Mouse (Mus musculus): ENCODE data around the gene Olfr1206. TPM values are rescaled to one million over a fixed set of nuclear protein-coding genes. Genes with fewer than 3 reads are reported as not detected.

Gene Olfr1206
- not detected in 2 replicates for polyA plus RNA-seq (2015; fragmentation: Nextera tagmentation; extraction: Ambion mirVana)

DNA sequence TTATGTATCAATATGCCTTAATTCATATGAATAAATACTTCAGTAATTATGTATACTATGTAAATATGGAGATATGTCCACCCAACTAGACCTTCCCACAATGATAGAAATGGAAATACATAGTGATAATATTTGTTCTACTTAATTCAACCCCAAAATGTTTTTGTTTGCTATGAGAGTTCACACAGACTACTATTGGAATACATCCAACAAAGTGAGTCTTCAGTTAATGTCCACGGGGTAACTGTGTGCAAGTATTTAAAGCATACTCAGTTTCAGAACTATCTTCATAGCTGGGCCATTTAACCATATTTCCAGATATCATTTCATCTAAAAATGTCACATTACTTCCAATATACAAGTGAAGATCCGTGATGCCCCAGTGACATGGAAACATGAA lies at the start of gene Olfr1206:
Olfr1206 (plus strand) TSS at position 301 of the 400 bp plus-strand sequence.
- H3K4me2 ChIP-seq = no peak within 1 kb of the TSS
- no peaks in the 10 kb centered on the region for H3K4me1 ChIP-seq
- no peaks in the 10 kb centered on the region for H3K27me3 ChIP-seq
- no peaks in the 10 kb centered on the region for H3K36me3 ChIP-seq (ENCODE audit: poor library complexity, severe bottlenecking)
- no peak within 1 kb of the TSS for H3K9ac ChIP-seq
- H3K4me3 ChIP-seq = no peak within 1 kb of the TSS
- no peaks in the 10 kb centered on the region for H3K9me3 ChIP-seq (replicated peaks)
- 92% methylated on average over 2 of the region's 2 CpGs for WGBS
- no peak for ATAC-seq
- H3K27ac ChIP-seq = no peak within 1 kb of the TSS

DNA sequence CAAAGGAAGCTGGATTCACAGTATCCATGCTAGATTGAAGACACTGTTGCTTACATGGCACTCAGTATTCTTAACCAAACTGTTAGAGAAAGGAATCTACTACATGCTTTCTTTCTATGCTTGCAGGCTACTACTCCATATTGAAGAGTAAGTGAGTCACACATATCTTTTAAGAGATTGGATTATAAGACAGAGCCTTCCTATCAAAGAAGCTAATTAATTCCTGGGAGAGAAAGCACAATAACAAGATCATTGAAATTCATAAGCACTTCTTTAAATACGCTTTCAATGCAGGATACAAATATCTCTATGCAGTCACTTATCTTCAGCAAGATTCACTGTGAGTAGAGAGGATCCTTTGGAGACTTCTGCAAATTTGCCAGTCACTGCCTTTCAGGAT lies 48.8 kb upstream of the Olfr1206 start, which contains the start of gene Olfr1202:
Olfr1202 (plus strand) TSS at position 301 of the 400 bp plus-strand sequence.
- WGBS = 77% methylated on average over 1 of the region's 1 CpGs
- H3K4me2 ChIP-seq = no peak within 1 kb of the TSS
- no peak within 1 kb of the TSS for H3K9ac ChIP-seq
- no peaks in the 10 kb centered on the region for H3K4me1 ChIP-seq
- no peaks in the 10 kb centered on the region for H3K9me3 ChIP-seq (replicated peaks)
- H3K4me3 ChIP-seq = no peak within 1 kb of the TSS
- H3K27ac ChIP-seq = no peak within 1 kb of the TSS
- ATAC-seq = no peak
- H3K27me3 ChIP-seq = no peaks in the 10 kb centered on the region
- no peaks in the 10 kb centered on the region for H3K36me3 ChIP-seq (ENCODE audit: poor library complexity, severe bottlenecking)

DNA sequence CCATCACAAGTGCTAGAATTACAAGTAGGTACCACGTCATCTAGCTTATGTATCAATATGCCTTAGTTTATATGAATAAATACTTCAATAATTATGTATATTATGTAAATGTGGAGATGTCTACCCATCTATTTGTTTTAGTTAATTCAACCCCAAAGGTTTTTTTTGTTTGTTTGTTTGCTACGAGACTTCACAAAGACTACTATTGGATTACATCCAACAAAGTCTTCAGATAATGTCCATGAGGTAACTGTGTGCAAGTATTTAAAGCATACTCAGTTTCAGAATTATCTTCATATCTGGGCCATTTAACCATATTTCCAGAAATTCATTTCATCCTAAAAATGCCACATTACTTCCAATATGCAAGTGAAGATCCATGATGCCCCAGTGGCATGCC lies 33.6 kb upstream of the Olfr1206 start, which contains the start of gene Olfr1205:
Olfr1205 (plus strand) TSS at position 301 of the 400 bp plus-strand sequence.
- ATAC-seq = no peak
- no peaks in the 10 kb centered on the region for H3K4me1 ChIP-seq
- 90% methylated on average over 2 of the region's 2 CpGs for WGBS

DNA sequence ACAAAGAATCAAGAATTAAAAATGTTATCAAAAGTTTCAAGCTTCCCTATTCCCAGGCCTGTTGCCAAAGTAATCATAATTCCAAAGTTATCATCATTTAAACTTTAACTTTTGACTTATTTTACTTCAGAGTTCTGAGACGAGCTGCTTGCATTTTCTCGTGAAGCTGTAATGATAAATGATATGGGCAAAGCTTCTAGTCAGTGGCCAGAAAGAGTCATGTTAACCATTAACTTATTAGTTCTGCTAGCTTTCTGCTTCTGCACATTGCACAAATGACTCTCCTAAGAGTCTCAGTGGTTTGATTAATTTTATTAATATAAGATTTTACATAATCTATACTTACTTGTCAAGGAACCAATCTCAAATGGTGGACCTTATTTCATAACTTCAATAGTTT lies 24.6 kb upstream of the Olfr1206 start:
- Histone ChIP-seq H3K27me3 (no peaks in the 10 kb centered on the region), H3K4me2 (no peak overlapping the region), H3K36me3 (ENCODE audit: poor library complexity, severe bottlenecking) (no peaks in the 10 kb centered on the region), H3K27ac (no peak overlapping the region), H3K4me1 (no peaks in the 10 kb centered on the region), H3K9ac (no peak overlapping the region), H3K9me3 (replicated peaks) (no peaks in the 10 kb centered on the region), H3K4me3 (no peak overlapping the region)
- whole genome bisulfite sequencing = 96% methylated on average over 2 of the region's 2 CpGs
- ATAC-seq = no peak

More for the DNA sequence above, 33.6 kb upstream of the Olfr1206 start, which contains the start of gene Olfr1205:
- Histone ChIP-seq H3K9me3 (replicated peaks) (no peaks in the 10 kb centered on the region), H3K36me3 (ENCODE audit: poor library complexity, severe bottlenecking) (no peaks in the 10 kb centered on the region), H3K4me3 (no peak within 1 kb of the TSS), H3K27me3 (no peaks in the 10 kb centered on the region), H3K4me2 (no peak within 1 kb of the TSS), H3K27ac (no peak within 1 kb of the TSS), H3K9ac (no peak within 1 kb of the TSS)

DNA sequence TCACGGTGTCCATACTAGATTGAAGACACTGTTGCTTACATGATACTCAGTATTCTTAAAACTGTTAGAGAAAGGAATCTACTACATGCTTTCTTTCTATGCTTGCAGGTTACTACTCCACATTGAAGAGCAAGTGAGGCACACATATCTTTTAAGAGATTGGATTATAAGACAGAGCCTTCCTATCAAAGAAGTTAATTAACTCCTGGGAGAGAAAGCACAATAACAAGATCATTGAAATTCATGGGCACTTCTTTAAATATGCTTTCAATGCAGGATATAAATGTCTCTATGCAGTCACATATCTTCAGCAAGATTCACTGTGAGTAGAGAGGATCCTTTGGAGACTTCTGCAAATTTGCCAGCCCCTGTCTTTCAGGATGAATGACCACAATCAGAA lies 14.0 kb upstream of the Olfr1206 start, which contains the start of gene Olfr1204:
Olfr1204 (plus strand) TSS at position 301 of the 400 bp plus-strand sequence.
- no peak within 1 kb of the TSS for H3K4me3 ChIP-seq
- no peaks in the 10 kb centered on the region for H3K27me3 ChIP-seq
- no peaks in the 10 kb centered on the region for H3K36me3 ChIP-seq (ENCODE audit: poor library complexity, severe bottlenecking)
- ATAC-seq = no peak
- WGBS = 93% methylated on average over 1 of the region's 1 CpGs
- H3K4me1 ChIP-seq = no peaks in the 10 kb centered on the region
- no peak within 1 kb of the TSS for H3K27ac ChIP-seq
- no peak within 1 kb of the TSS for H3K9ac ChIP-seq
- H3K9me3 ChIP-seq (replicated peaks) = no peaks in the 10 kb centered on the region
- no peak within 1 kb of the TSS for H3K4me2 ChIP-seq

DNA sequence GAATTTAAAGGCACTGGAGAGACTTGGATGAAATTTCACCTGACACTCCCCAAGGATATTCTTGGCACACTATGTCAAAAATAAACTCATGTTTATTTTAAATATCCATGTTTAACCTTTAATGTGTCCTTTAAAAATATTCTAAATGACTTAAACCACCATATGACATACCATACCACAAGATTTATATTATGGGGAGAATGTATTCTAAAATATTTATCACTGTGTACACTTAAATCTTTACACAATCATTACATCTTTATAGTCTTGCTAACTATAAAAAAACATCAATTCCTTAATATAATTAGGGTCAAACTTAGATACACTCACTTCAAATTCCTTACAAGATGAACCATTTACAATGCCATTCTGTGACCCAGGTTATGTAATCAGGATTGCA lies 39.2 kb downstream of the Olfr1206 start, which contains the start of gene Olfr1208:
Olfr1208 (minus strand) TSS at position 101 of the 400 bp plus-strand sequence.
- no peaks in the 10 kb centered on the region for H3K4me1 ChIP-seq
- H3K9me3 ChIP-seq (replicated peaks) = no peaks in the 10 kb centered on the region
- no peak within 1 kb of the TSS for H3K27ac ChIP-seq
- no peaks in the 10 kb centered on the region for H3K27me3 ChIP-seq
- ATAC-seq = no peak
- no peak within 1 kb of the TSS for H3K4me2 ChIP-seq
- no peaks in the 10 kb centered on the region for H3K36me3 ChIP-seq (ENCODE audit: poor library complexity, severe bottlenecking)
- no peak within 1 kb of the TSS for H3K9ac ChIP-seq
- H3K4me3 ChIP-seq = no peak within 1 kb of the TSS

DNA sequence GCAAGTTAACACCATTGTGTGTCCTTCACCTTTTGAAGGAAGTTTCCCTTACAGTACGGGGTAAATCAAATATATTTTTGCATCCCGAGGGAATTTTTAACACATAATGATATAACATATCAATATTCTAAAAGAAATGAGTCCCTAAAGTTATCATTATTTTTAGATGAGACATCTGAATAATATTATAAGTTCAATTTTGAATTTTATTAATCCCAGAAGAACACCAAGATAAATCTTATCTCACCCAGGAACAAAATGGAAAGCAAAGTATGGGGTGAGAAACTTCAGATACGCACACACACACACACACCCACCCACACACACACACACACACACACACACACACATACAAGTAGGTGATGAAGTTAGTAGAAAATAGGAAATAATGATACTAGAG lies 52.0 kb downstream of the Olfr1206 start, which contains the start of gene Olfr1209:
Olfr1209 (minus strand) TSS at position 101 of the 400 bp plus-strand sequence.
- Histone ChIP-seq H3K4me1 (no peaks in the 10 kb centered on the region), H3K36me3 (ENCODE audit: poor library complexity, severe bottlenecking) (no peaks in the 10 kb centered on the region), H3K27ac (no peak within 1 kb of the TSS), H3K27me3 (no peaks in the 10 kb centered on the region), H3K9me3 (replicated peaks) (no peaks in the 10 kb centered on the region), H3K9ac (no peak within 1 kb of the TSS), H3K4me3 (no peak within 1 kb of the TSS), H3K4me2 (no peak within 1 kb of the TSS)
- 85% methylated on average over 3 of the region's 3 CpGs for WGBS
- no peak for ATAC-seq

Other genes with a start within 250 kb of the Olfr1206 start
- not detected in 2 replicates for gene Olfr1191-ps1, start 222.7 kb upstream of the Olfr1206 start, polyA plus RNA-seq (2015; fragmentation: Nextera tagmentation; extraction: Ambion mirVana)
- not detected in 2 replicates for gene Olfr1192-ps1, start 214.7 kb upstream of the Olfr1206 start, polyA plus RNA-seq (2015; fragmentation: Nextera tagmentation; extraction: Ambion mirVana)
- gene Olfr1193, start 187.6 kb upstream of the Olfr1206 start, polyA plus RNA-seq (2015; fragmentation: Nextera tagmentation; extraction: Ambion mirVana) = not detected in 2 replicates
- gene Olfr1195, start 174.0 kb upstream of the Olfr1206 start, polyA plus RNA-seq (2015; fragmentation: Nextera tagmentation; extraction: Ambion mirVana) = not detected in 2 replicates
- not detected in 2 replicates for gene Olfr1196, start 158.6 kb upstream of the Olfr1206 start, polyA plus RNA-seq (2015; fragmentation: Nextera tagmentation; extraction: Ambion mirVana)
- gene Olfr1197, start 130.9 kb upstream of the Olfr1206 start, polyA plus RNA-seq (2015; fragmentation: Nextera tagmentation; extraction: Ambion mirVana) = not detected in 2 replicates
- gene Olfr1198, start 111.9 kb upstream of the Olfr1206 start, polyA plus RNA-seq (2015; fragmentation: Nextera tagmentation; extraction: Ambion mirVana) = not detected in 2 replicates
- not detected in 2 replicates for gene Olfr1199, start 102.8 kb upstream of the Olfr1206 start, polyA plus RNA-seq (2015; fragmentation: Nextera tagmentation; extraction: Ambion mirVana)
- gene Olfr1200, start 92.7 kb upstream of the Olfr1206 start, polyA plus RNA-seq (2015; fragmentation: Nextera tagmentation; extraction: Ambion mirVana) = not detected in 2 replicates
- gene Olfr1201, start 70.2 kb upstream of the Olfr1206 start, polyA plus RNA-seq (2015; fragmentation: Nextera tagmentation; extraction: Ambion mirVana) = not detected in 2 replicates
- gene Olfr1202, start 48.7 kb upstream of the Olfr1206 start, polyA plus RNA-seq (2015; fragmentation: Nextera tagmentation; extraction: Ambion mirVana) = not detected in 2 replicates
- gene Olfr1205, start 33.5 kb upstream of the Olfr1206 start, polyA plus RNA-seq (2015; fragmentation: Nextera tagmentation; extraction: Ambion mirVana) = not detected in 2 replicates
- gene Olfr1204, start 13.9 kb upstream of the Olfr1206 start, polyA plus RNA-seq (2015; fragmentation: Nextera tagmentation; extraction: Ambion mirVana) = not detected in 2 replicates
- gene Olfr1208, start 39.1 kb downstream of the Olfr1206 start, polyA plus RNA-seq (2015; fragmentation: Nextera tagmentation; extraction: Ambion mirVana) = not detected in 2 replicates
- not detected in 2 replicates for gene Olfr1209, start 51.9 kb downstream of the Olfr1206 start, polyA plus RNA-seq (2015; fragmentation: Nextera tagmentation; extraction: Ambion mirVana)
- not detected in 2 replicates for gene Olfr1211, start 74.9 kb downstream of the Olfr1206 start, polyA plus RNA-seq (2015; fragmentation: Nextera tagmentation; extraction: Ambion mirVana)
- not detected in 2 replicates for gene Olfr1212, start 90.7 kb downstream of the Olfr1206 start, polyA plus RNA-seq (2015; fragmentation: Nextera tagmentation; extraction: Ambion mirVana)
- not detected in 2 replicates for gene Gm13762, start 117.0 kb downstream of the Olfr1206 start, polyA plus RNA-seq (2015; fragmentation: Nextera tagmentation; extraction: Ambion mirVana)
- gene Olfr1214, start 129.4 kb downstream of the Olfr1206 start, polyA plus RNA-seq (2015; fragmentation: Nextera tagmentation; extraction: Ambion mirVana) = not detected in 2 replicates
- not detected in 2 replicates for gene Olfr1215, start 143.7 kb downstream of the Olfr1206 start, polyA plus RNA-seq (2015; fragmentation: Nextera tagmentation; extraction: Ambion mirVana)
- gene Olfr1216, start 155.1 kb downstream of the Olfr1206 start, polyA plus RNA-seq (2015; fragmentation: Nextera tagmentation; extraction: Ambion mirVana) = not detected in 2 replicates
- gene Olfr1217, start 168.8 kb downstream of the Olfr1206 start, polyA plus RNA-seq (2015; fragmentation: Nextera tagmentation; extraction: Ambion mirVana) = not detected in 2 replicates
- not detected in 2 replicates for gene Olfr1218, start 198.0 kb downstream of the Olfr1206 start, polyA plus RNA-seq (2015; fragmentation: Nextera tagmentation; extraction: Ambion mirVana)
- gene Olfr1219, start 220.3 kb downstream of the Olfr1206 start, polyA plus RNA-seq (2015; fragmentation: Nextera tagmentation; extraction: Ambion mirVana) = not detected in 2 replicates
- gene Olfr1220, start 243.6 kb downstream of the Olfr1206 start, polyA plus RNA-seq (2015; fragmentation: Nextera tagmentation; extraction: Ambion mirVana) = not detected in 2 replicates

Data from forebrain, embryonic 13.5 days (tissue).